Mouse (Mus musculus): ENCODE data around the gene Polr3gl. TPM values are rescaled to one million over a fixed set of nuclear protein-coding genes. Genes with fewer than 3 reads are reported as not detected.
A peak's percentile ranks its signal among the peaks of the same experiment; 100 is the strongest.

Polr3gl gene
- polyA plus RNA-seq, 1 experiment from 2014 or later = 40.3 TPM

DNA sequence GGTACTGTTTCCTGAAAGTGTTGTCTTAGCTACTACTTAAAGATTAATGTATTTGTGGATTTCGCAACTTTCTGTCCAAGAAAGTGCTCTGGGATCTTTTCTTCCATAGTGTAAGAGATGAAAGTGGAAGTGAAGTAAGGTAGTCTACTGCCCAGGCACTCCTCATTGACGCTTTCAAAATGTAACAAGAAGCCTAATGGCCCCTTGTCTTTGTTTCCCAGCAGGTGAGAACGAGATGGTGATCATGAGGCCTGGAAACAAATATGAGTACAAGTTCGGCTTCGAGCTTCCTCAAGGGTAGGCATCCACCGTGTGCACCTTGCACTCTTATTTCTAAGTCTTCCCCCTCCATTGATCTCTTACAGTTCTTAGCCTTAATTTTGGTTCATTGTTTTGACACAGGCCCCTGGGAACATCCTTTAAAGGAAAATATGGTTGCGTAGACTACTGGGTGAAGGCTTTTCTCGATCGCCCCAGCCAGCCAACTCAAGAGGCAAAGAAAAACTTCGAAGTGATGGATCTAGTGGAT, 35.2 kb downstream of the Polr3gl start:
- WGBS = 44% methylated on average over 10 of the region's 10 CpGs
- peaks cover 23% of the 10 kb centered on the region for H3K36me3 ChIP-seq
- peak overlapping the region; percentile 85 for H3K4me2 ChIP-seq (replicated peaks)
- no peak overlapping the region for H3K27ac ChIP-seq
- no peak for ATAC-seq (ENCODE audit: low FRiP score, low read depth)
- peaks cover 41% of the 10 kb centered on the region for H3K4me1 ChIP-seq
- H3K4me3 ChIP-seq = peak overlapping the region; percentile 61
- H3K9me3 ChIP-seq = no peaks in the 10 kb centered on the region
- H3K9ac ChIP-seq = peak overlapping the region; percentile 74
- H3K27me3 ChIP-seq (replicated peaks) = no peaks in the 10 kb centered on the region

DNA sequence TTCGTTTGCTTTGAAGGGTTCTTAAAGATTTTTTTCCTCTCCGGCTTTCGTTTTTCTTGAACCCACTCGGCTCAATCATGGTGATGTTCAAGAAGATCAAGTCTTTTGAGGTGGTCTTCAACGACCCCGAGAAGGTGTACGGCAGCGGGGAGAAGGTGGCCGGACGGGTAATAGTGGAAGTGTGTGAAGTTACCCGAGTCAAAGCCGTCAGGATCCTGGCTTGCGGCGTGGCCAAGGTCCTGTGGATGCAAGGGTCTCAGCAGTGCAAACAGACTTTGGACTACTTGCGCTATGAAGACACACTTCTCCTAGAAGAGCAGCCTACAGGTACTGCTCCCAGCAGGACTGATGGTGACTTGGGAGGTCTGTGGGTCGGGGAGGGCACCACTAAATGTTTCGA, 35.8 kb downstream of the Polr3gl start:
- no peaks in the 10 kb centered on the region for H3K27me3 ChIP-seq (replicated peaks)
- H3K9ac ChIP-seq = peak overlapping the region; percentile 74
- ATAC-seq (ENCODE audit: low FRiP score, low read depth) = no peak
- H3K27ac ChIP-seq = no peak overlapping the region
- peak overlapping the region; percentile 85 for H3K4me2 ChIP-seq (replicated peaks)
- under 1% methylated on average over 17 of the region's 17 CpGs for WGBS
- H3K4me1 ChIP-seq = peaks cover 41% of the 10 kb centered on the region
- H3K36me3 ChIP-seq = peaks cover 23% of the 10 kb centered on the region
- no peaks in the 10 kb centered on the region for H3K9me3 ChIP-seq
- H3K4me3 ChIP-seq = peak overlapping the region; percentile 61

DNA sequence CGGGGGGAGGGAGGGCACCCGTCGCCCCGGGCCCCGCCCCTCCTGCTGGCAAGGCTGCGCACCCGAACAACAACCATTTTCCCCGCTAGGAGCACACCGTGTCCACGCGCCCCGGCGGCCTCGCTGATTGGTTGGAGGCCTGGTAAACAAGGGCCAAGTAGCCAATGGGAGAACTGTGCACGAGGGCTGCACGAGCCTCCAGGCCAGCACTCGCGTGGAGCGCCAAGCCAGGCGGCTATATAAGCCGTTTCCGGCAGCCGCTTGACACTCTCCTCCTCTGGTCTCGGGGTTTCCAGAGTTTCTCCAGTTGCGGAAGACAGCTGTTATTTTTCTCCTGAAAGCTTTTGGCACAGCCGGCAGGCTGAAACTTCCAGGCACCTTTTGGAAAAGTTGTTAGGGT, 36.3 kb downstream of the Polr3gl start, which contains the start of gene Txnip:
Txnip (plus strand) TSS at position 264 of the 400 bp plus-strand sequence.
- WGBS = under 1% methylated on average over 26 of the region's 26 CpGs
- H3K4me3 ChIP-seq = peak within 1 kb of the TSS; percentile 61
- peak within 1 kb of the TSS; percentile 85 for H3K4me2 ChIP-seq (replicated peaks)
- no peaks in the 10 kb centered on the region for H3K9me3 ChIP-seq
- peak within 1 kb of the TSS; percentile 74 for H3K9ac ChIP-seq
- peaks cover 41% of the 10 kb centered on the region for H3K4me1 ChIP-seq
- H3K36me3 ChIP-seq = peaks cover 23% of the 10 kb centered on the region
- ATAC-seq (ENCODE audit: low FRiP score, low read depth) = peak; percentile 100
- no peaks in the 10 kb centered on the region for H3K27me3 ChIP-seq (replicated peaks)
- H3K27ac ChIP-seq = 0 out of 2 replicates have a peak within 1 kb of the TSS, but pooled peaks have one; percentile 20

DNA sequence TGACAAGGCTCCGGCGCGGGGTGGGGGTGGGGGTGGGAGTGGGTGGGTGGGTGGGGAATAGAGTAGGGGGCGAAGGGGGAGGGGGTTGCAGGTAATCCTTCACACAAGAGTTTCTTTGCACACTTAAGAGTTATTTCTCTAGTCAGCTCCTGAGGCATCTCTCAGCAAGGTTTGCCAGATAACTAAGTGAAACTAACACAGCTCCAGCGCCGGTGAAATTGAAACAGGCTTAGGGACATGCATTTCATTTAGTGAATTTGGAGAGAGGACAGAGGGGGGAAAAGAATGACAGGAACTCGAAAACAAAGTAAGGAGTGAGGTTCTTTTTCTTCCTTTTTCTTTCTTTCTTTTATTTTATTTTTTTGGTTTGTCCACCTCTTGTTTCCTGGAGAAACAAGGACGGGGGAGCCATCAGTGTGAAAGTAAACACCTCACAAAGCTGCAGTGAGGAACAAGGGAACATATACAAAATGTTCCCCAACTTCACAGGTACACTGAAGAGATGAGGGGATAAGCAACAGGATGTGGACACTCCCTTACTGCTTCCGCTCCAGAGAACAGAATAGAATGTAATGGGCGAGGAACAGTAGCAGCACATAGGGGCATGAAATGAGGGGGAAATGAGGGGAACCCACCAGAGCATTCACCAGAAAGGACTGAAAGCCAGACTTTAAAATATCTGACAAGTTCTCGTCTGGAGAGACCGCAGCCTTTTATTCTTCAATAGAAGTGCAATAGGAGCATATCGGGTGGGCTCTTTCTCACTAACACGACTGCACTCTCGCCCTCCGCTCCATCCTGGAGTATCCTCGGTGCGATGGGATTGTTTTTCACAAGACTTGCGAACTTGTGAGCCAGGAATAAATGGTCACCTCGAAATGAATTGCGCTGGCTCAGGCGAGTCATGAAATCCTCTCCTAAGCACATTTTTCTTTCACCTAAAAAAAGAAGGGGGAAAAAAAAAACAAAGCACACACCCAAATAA, 37.0 kb downstream of the Polr3gl start:
- 0 out of 2 replicates have a peak overlapping the region, but pooled peaks have one; percentile 20 for H3K27ac ChIP-seq
- no peaks in the 10 kb centered on the region for H3K27me3 ChIP-seq (replicated peaks)
- H3K4me2 ChIP-seq (replicated peaks) = peak overlapping the region; percentile 85
- peak overlapping the region; percentile 61 for H3K4me3 ChIP-seq
- 10% methylated on average over 22 of the region's 22 CpGs for WGBS
- peaks cover 37% of the 10 kb centered on the region for H3K4me1 ChIP-seq
- no peak for ATAC-seq (ENCODE audit: low FRiP score, low read depth)
- H3K9me3 ChIP-seq = no peaks in the 10 kb centered on the region
- peak overlapping the region; percentile 52 for H3K9ac ChIP-seq
- peaks cover 23% of the 10 kb centered on the region for H3K36me3 ChIP-seq

DNA sequence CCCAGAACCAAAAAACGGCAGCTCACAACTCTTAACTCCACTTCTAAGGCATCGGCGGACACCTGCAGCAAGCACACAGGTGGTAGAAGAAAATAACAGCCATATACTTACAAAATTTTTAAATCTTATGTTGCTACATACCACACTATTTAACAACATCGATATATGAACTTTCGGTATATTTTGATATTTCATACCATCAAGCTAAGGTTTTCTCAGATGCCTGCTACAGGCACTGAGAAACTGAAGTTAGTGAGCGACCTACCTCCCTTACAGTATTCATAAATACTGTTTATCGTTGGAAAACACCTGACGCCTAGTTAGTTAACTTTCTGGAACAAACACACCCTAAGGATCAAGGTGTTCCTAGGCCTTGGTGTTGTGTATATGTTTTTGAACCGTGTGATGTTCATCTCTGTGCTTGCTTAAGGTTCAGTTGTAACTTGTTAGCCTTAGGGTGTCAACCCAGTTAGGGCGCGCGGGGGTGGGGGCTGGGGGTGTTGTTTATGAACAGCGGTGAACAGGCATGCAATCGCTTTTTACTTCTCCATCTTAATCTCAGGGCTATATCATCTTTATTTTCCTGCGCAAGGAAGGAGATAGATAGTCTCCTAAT, 37.9 kb downstream of the Polr3gl start:
- Histone ChIP-seq H3K4me2 (replicated peaks) (peak overlapping the region; percentile 85), H3K4me1 (peaks cover 31% of the 10 kb centered on the region), H3K4me3 (no peak overlapping the region), H3K9ac (no peak overlapping the region), H3K27ac (0 out of 2 replicates have a peak overlapping the region, but pooled peaks have one; percentile 9), H3K36me3 (peaks cover 19% of the 10 kb centered on the region), H3K9me3 (no peaks in the 10 kb centered on the region), H3K27me3 (replicated peaks) (no peaks in the 10 kb centered on the region)
- 86% methylated on average over 15 of the region's 15 CpGs for WGBS
- ATAC-seq (ENCODE audit: low FRiP score, low read depth) = no peak

DNA sequence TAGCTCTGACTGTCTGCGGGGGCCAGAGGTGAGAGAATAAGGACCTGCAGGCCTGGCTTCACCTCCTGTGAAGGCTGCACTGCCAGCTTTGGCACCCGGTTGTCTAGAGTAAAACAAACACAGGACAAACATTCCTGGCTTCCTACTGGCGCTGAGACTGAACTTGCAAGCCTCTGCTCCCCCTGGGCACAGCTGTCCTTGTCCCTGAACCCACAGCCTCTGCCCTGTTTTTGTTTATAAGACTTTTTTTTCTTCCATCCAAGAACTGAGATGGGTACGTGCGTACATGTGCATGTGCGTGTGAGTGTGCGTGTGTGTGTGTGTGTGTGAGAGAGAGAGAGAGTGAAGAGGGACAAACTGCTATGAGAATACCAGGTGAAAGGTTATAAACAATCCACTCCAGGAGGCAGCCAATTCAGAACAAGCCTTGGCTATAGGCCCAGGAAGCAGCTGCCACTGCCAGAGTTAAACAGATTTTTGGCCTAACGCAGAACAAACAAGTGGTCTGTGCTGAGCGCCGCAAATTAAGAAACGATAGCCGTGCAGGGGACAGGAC, 38.9 kb downstream of the Polr3gl start:
- Histone ChIP-seq H3K27ac (0 out of 2 replicates have a peak overlapping the region, but pooled peaks have one; percentile 20), H3K4me1 (peaks cover 21% of the 10 kb centered on the region), H3K4me3 (no peak overlapping the region), H3K4me2 (replicated peaks) (peak overlapping the region; percentile 2; the same call in 1 of the 2 replicates), H3K9me3 (no peaks in the 10 kb centered on the region), H3K9ac (no peak overlapping the region), H3K27me3 (replicated peaks) (no peaks in the 10 kb centered on the region), H3K36me3 (peaks cover 9% of the 10 kb centered on the region)
- no peak for ATAC-seq (ENCODE audit: low FRiP score, low read depth)
- WGBS = 36% methylated on average over 12 of the region's 12 CpGs

DNA sequence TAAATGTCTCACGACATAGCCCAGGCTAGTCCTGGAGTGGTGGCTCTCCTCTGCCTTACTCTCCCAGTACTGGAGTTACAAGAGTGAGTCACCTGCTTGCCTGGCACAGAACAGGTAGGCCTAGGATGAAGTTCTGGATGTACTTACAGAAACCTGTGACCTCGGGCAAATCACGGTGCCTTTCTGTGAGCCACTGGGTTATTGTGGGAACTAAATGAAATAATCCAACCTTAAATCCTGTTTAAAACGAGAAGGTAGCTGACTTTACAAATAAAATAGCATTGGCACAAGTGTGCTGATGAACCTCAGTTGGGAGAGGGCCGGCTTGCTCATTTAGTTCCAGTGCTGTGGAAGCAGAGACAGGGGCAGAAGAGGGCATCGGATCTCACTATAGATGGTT, 39.7 kb downstream of the Polr3gl start:
- H3K9ac ChIP-seq = no peak overlapping the region
- H3K4me3 ChIP-seq = no peak overlapping the region
- H3K4me2 ChIP-seq (replicated peaks) = no peak overlapping the region
- H3K36me3 ChIP-seq = peaks cover under 1% of the 10 kb centered on the region; the same call in 1 of the 2 replicates
- H3K9me3 ChIP-seq = no peaks in the 10 kb centered on the region
- no peak overlapping the region for H3K27ac ChIP-seq
- no peaks in the 10 kb centered on the region for H3K27me3 ChIP-seq (replicated peaks)
- 86% methylated on average over 6 of the region's 6 CpGs for WGBS
- H3K4me1 ChIP-seq = peaks cover 13% of the 10 kb centered on the region
- ATAC-seq (ENCODE audit: low FRiP score, low read depth) = no peak

DNA sequence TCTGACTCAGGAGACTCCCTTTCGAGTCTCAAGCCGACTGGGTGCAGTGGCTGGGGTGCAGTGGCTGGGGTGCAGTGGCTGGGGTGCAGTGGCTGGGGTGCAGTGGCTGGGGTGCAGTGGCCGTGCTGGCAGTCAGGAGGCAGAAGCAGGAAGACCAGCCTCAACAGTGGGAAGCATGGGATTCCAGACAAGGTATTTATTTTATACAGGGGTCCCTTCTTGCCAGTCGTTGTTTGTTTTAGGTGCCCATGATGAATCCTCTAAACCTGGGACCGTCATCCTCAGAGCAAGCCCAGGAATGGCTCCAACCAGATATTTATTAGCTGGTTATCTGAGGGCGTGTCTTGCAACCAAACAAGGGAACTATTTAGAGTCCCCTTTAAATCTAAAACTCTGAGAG, 40.4 kb downstream of the Polr3gl start:
- 77% methylated on average over 6 of the region's 6 CpGs for WGBS
- no peak for ATAC-seq (ENCODE audit: low FRiP score, low read depth)
- H3K27ac ChIP-seq = no peak overlapping the region
- no peak overlapping the region for H3K4me3 ChIP-seq
- H3K4me2 ChIP-seq (replicated peaks) = no peak overlapping the region
- H3K9me3 ChIP-seq = no peaks in the 10 kb centered on the region
- H3K27me3 ChIP-seq (replicated peaks) = no peaks in the 10 kb centered on the region
- no peaks in the 10 kb centered on the region for H3K36me3 ChIP-seq
- H3K9ac ChIP-seq = no peak overlapping the region
- peaks cover 11% of the 10 kb centered on the region; the same call in 1 of the 2 replicates for H3K4me1 ChIP-seq

DNA sequence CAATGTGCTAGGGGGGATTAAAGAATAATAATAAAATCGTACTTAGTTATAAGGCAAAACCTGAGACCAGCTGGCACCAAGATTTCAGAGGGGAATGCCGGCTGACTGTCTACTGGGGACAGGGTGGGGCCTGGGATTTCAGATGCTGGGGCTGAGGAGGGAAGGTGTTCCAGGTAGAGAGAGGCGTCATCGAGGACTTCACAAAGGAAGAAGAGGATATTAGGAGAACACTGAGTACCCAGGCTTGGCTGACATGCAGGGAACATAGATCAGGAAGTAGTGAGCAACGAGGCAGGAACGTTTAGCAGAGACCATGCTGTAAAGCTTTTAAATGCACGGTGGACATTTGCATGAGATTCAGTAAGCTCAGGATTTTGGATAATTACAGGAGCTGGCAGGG, 42.1 kb downstream of the Polr3gl start:
- H3K4me2 ChIP-seq (replicated peaks) = no peak overlapping the region
- H3K27me3 ChIP-seq (replicated peaks) = no peaks in the 10 kb centered on the region
- H3K4me3 ChIP-seq = no peak overlapping the region
- ATAC-seq (ENCODE audit: low FRiP score, low read depth) = no peak
- H3K9me3 ChIP-seq = no peaks in the 10 kb centered on the region
- H3K36me3 ChIP-seq = no peaks in the 10 kb centered on the region
- 77% methylated on average over 7 of the region's 7 CpGs for WGBS
- no peak overlapping the region for H3K27ac ChIP-seq
- no peak overlapping the region for H3K9ac ChIP-seq
- peaks cover 8% of the 10 kb centered on the region; the same call in 1 of the 2 replicates for H3K4me1 ChIP-seq

DNA sequence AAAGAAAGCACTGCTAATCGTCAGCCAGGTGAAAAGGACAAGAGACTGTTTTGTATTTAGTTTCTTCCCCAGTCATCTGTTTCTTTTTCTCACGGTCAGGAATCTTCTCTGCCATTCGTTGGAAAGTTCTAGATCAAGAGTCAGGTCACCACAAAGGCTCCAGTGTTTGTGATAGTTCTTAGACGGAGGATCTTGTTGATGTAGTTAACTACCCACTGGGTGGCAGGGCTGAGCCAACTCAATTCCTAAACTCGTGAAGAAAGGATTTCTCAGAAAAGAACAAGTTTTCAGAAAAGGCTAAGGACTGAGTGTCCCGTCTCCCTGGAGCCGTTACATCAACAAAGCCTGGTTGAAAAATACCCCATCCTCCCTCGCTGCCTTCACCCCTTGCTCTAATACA, 42.8 kb downstream of the Polr3gl start:
- no peak for ATAC-seq (ENCODE audit: low FRiP score, low read depth)
- Histone ChIP-seq H3K36me3 (no peaks in the 10 kb centered on the region), H3K4me1 (peaks cover 5% of the 10 kb centered on the region; the same call in 1 of the 2 replicates), H3K27me3 (replicated peaks) (no peaks in the 10 kb centered on the region), H3K9ac (no peak overlapping the region), H3K4me2 (replicated peaks) (no peak overlapping the region), H3K4me3 (no peak overlapping the region), H3K27ac (no peak overlapping the region), H3K9me3 (no peaks in the 10 kb centered on the region)
- 24% methylated on average over 8 of the region's 8 CpGs for WGBS

DNA sequence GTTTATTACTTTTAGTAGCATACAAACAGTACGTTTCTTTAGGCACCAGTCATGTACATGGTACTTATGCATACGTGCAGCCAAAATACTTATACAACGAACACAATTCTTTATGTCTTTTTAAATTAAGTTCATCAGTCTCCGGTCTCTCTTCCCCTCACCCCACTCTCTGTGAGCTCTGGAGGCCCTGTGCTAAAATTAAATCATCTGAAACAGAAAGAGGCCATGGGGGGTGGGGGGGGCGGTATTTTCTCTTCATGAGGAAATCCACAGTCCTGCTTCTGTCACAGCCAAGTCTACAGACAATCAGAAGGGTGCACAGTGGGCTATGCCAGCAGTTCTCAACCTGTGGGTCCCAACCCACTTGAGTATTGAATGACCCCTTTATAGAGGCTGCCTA, 44.6 kb downstream of the Polr3gl start:
- ATAC-seq (ENCODE audit: low FRiP score, low read depth) = no peak
- Histone ChIP-seq H3K36me3 (no peaks in the 10 kb centered on the region), H3K9me3 (no peaks in the 10 kb centered on the region), H3K4me3 (no peak overlapping the region), H3K4me2 (replicated peaks) (no peak overlapping the region), H3K9ac (no peak overlapping the region), H3K27me3 (replicated peaks) (no peaks in the 10 kb centered on the region), H3K4me1 (no peaks in the 10 kb centered on the region), H3K27ac (no peak overlapping the region)
- WGBS = 84% methylated on average over 5 of the region's 5 CpGs

DNA sequence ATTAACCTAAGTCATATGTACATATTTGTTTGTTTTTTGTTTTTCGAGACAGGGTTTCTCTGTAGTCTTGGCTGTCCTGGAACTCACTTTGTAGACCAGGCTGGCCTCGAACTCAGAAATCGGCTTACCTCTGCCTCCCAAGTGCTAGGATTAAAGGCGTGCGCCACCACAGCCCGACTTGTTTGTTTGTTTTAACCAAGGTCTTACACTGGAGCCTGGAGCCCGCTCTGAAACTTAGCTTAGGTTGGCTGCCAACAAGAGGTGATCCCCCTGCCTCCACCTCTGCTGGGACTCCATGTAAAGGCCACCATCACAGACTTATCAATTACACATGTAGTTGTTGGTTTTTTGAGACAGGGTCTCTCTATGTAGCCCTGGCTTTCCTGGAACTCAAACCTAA, 45.2 kb downstream of the Polr3gl start:
- Histone ChIP-seq H3K9me3 (no peaks in the 10 kb centered on the region), H3K4me2 (replicated peaks) (no peak overlapping the region), H3K4me1 (no peaks in the 10 kb centered on the region), H3K27ac (no peak overlapping the region), H3K4me3 (no peak overlapping the region), H3K9ac (no peak overlapping the region), H3K36me3 (no peaks in the 10 kb centered on the region), H3K27me3 (replicated peaks) (no peaks in the 10 kb centered on the region)
- WGBS = 90% methylated on average over 7 of the region's 7 CpGs
- no peak for ATAC-seq (ENCODE audit: low FRiP score, low read depth)
